Mouse (Mus musculus): ENCODE data around the gene Defb23. TPM values are rescaled to one million over a fixed set of nuclear protein-coding genes. Genes with fewer than 3 reads are reported as not detected.
A peak's percentile ranks its signal among the peaks of the same experiment; 100 is the strongest.

The Defb23 gene
- polyA plus RNA-seq, 1 experiment from 2014 or later = not detected

DNA sequence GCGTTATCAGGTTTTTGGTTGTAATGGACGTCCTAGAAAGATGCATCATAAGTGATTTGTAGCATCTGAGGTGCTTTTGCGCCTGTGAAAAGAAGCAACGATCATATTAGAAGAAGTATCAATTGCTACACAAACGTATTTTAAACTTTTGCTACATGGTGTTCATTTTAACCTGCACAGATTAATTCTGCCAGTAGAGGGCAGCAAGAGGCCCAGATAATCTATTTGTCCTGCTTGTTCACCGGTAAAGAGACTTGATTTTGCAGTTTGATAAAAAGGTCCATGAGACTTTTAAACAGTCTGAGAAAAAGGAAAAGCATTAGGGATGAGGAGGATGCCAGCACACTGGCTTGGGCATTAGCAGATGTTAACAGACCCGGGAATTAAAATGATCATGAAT is 6.6 kb upstream of the Defb23 start:
- 26% methylated on average over 7 of the region's 7 CpGs for WGBS

DNA sequence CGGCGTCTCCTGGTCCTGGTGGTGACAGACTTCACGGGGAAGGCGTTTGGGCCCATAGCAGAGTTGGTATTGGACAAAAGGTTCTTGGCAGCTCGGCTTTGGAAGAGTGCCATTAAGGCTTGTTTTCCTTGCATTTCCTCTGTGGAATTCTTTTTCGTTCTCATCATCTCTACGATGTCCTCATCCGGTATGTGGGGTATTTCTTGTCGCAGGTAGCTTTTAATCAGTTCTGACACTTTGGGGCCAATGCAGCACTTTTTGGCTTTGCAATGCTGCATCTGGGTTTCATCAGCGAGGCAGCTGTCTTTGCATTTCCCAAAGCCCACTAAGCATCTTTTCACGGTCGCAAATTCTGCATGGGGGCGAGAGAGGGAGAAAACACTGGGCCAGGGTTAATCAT is 5.2 kb downstream of the Defb23 start:
- H3K4me1 ChIP-seq (replicated peaks; ENCODE audit: control insufficient read depth, insufficient read depth, low read length) = no peaks in the 10 kb centered on the region
- H3K4me2 ChIP-seq (replicated peaks; ENCODE audit: low read depth) = no peak overlapping the region
- H3K9me3 ChIP-seq (ENCODE audit: control insufficient read depth) = no peaks in the 10 kb centered on the region
- TF ChIP-seq CTCF (IDR thresholded peaks at IDR 0.05; ENCODE audit: low read depth) = no peak
- H3K4me3 ChIP-seq (ENCODE audit: low read depth, low read length) = no peak overlapping the region
- peaks cover 3% of the 10 kb centered on the region; the same call in 1 of the 2 replicates for H3K27me3 ChIP-seq (replicated peaks; ENCODE audit: control insufficient read depth, insufficient read depth, low read length)
- no peaks in the 10 kb centered on the region for H3K36me3 ChIP-seq (ENCODE audit: control insufficient read depth, insufficient read depth)
- no peak overlapping the region for H3K9ac ChIP-seq (ENCODE audit: low read depth, low read length)
- no peak for ATAC-seq
- no peak overlapping the region for H3K27ac ChIP-seq (ENCODE audit: low read depth, low read length)
- WGBS = 46% methylated on average over 13 of the region's 13 CpGs

More for the DNA sequence above, 6.6 kb upstream of the Defb23 start:
- no peaks in the 10 kb centered on the region for H3K36me3 ChIP-seq (ENCODE audit: control insufficient read depth, insufficient read depth)
- H3K27me3 ChIP-seq (replicated peaks; ENCODE audit: control insufficient read depth, insufficient read depth, low read length) = no peaks in the 10 kb centered on the region
- H3K4me2 ChIP-seq (replicated peaks; ENCODE audit: low read depth) = no peak overlapping the region
- no peak overlapping the region for H3K4me3 ChIP-seq (ENCODE audit: low read depth, low read length)
- no peak overlapping the region for H3K27ac ChIP-seq (ENCODE audit: low read depth, low read length)
- no peak overlapping the region for H3K9ac ChIP-seq (ENCODE audit: low read depth, low read length)
- no peaks in the 10 kb centered on the region for H3K9me3 ChIP-seq (ENCODE audit: control insufficient read depth)
- TF ChIP-seq CTCF (IDR thresholded peaks at IDR 0.05; ENCODE audit: low read depth) = peak; percentile 82
- no peak for ATAC-seq
- H3K4me1 ChIP-seq (replicated peaks; ENCODE audit: control insufficient read depth, insufficient read depth, low read length) = no peaks in the 10 kb centered on the region

DNA sequence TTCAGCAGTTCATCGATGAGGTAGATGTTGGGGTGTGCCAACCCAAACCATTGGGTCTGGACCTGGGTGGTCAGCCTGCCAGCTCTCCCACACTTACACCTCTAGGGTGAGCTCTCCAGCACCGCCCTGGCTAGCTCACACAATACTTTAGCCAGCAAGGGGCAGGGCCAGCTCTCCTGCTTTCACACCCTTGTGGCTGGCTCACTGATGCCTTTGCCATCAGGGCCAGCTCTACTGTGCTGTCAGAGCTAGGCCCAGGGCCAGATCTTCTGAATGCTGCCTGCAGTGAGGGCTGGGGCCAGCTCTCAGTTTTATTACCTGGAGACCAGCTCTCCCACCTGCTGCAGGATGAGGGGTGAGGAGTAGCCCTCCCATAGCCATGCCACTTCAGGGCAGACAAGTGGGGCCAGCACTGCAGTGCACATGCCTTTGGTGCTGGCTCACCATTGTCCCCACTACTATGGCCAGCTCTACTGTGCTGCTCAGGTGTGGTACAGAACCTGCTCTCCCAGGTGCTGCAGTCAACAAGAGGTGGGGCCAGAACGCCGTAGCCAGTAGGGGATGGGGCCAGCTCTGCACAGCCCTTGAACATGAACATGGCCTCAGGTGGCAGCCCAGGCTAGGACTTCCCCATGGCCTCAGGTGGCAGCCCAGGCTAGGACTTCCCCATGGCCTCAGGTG is 12.2 kb downstream of the Defb23 start:
- Histone ChIP-seq H3K4me3 (ENCODE audit: low read depth, low read length) (no peak overlapping the region), H3K9me3 (ENCODE audit: control insufficient read depth) (no peaks in the 10 kb centered on the region), H3K9ac (ENCODE audit: low read depth, low read length) (no peak overlapping the region), H3K4me1 (replicated peaks; ENCODE audit: control insufficient read depth, insufficient read depth, low read length) (no peaks in the 10 kb centered on the region), H3K27ac (ENCODE audit: low read depth, low read length) (no peak overlapping the region), H3K27me3 (replicated peaks; ENCODE audit: control insufficient read depth, insufficient read depth, low read length) (0 out of 2 replicates have a peak, but pooled peaks cover under 1% of the 10 kb centered on the region), H3K36me3 (ENCODE audit: control insufficient read depth, insufficient read depth) (no peaks in the 10 kb centered on the region), H3K4me2 (replicated peaks; ENCODE audit: low read depth) (no peak overlapping the region)
- WGBS = 70% methylated on average over 4 of the region's 4 CpGs
- ATAC-seq = no peak
- no peak for TF ChIP-seq CTCF (IDR thresholded peaks at IDR 0.05; ENCODE audit: low read depth)

DNA sequence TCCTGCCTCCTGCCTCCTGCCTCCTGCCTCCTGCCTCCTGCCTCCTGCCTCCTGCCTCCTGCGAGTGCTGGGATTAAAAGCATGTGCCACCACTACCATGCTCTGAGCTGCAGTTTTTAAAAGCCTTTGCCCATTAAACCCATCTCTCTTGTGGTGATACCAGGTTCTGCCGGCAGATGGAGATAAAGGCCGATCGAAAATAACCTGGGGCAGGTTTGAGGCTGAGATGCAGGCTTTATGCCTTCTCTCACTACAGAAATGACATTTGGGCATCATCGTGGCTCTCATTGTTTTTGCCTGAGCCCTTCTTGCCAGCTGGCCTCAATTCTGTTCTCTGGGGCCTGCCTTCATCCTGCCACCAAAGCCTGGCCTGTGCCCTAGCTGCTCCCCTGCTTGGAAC is 14.2 kb downstream of the Defb23 start:
- 7% methylated on average over 5 of the region's 5 CpGs for WGBS
- Histone ChIP-seq H3K4me2 (replicated peaks; ENCODE audit: low read depth) (no peak overlapping the region), H3K4me1 (replicated peaks; ENCODE audit: control insufficient read depth, insufficient read depth, low read length) (no peaks in the 10 kb centered on the region), H3K36me3 (ENCODE audit: control insufficient read depth, insufficient read depth) (no peaks in the 10 kb centered on the region), H3K27me3 (replicated peaks; ENCODE audit: control insufficient read depth, insufficient read depth, low read length) (0 out of 2 replicates have a peak, but pooled peaks cover 3% of the 10 kb centered on the region), H3K4me3 (ENCODE audit: low read depth, low read length) (no peak overlapping the region), H3K27ac (ENCODE audit: low read depth, low read length) (no peak overlapping the region), H3K9me3 (ENCODE audit: control insufficient read depth) (no peaks in the 10 kb centered on the region), H3K9ac (ENCODE audit: low read depth, low read length) (no peak overlapping the region)
- no peak for ATAC-seq
- peak; percentile 74 for TF ChIP-seq CTCF (IDR thresholded peaks at IDR 0.05; ENCODE audit: low read depth)

DNA sequence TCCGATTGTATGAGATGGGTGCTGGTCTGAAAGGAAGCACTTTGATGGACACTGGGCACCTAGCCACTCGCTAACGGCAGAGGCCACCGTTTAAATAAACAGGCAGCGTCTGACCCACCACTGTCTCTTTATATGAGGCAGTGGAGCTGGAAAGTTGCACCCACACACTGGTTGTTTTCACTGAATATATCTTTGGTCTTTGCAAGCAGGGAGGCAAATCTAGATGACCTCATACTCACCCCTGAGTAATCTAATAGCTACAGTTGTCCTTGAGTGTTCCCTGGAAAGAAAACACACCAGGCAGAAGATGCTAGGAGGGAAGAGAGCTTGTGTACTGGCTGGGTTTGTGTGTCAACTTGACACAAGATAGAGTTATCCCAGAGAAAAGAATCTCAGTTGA is 17.0 kb downstream of the Defb23 start:
- H3K9ac ChIP-seq (ENCODE audit: low read depth, low read length) = no peak overlapping the region
- no peak overlapping the region for H3K27ac ChIP-seq (ENCODE audit: low read depth, low read length)
- no peak overlapping the region for H3K4me2 ChIP-seq (replicated peaks; ENCODE audit: low read depth)
- no peak overlapping the region for H3K4me3 ChIP-seq (ENCODE audit: low read depth, low read length)
- 23% methylated on average over 5 of the region's 5 CpGs for WGBS
- no peak for TF ChIP-seq CTCF (IDR thresholded peaks at IDR 0.05; ENCODE audit: low read depth)
- no peaks in the 10 kb centered on the region for H3K36me3 ChIP-seq (ENCODE audit: control insufficient read depth, insufficient read depth)
- 0 out of 2 replicates have a peak, but pooled peaks cover 3% of the 10 kb centered on the region for H3K27me3 ChIP-seq (replicated peaks; ENCODE audit: control insufficient read depth, insufficient read depth, low read length)
- H3K4me1 ChIP-seq (replicated peaks; ENCODE audit: control insufficient read depth, insufficient read depth, low read length) = no peaks in the 10 kb centered on the region
- ATAC-seq = no peak
- H3K9me3 ChIP-seq (ENCODE audit: control insufficient read depth) = no peaks in the 10 kb centered on the region

DNA sequence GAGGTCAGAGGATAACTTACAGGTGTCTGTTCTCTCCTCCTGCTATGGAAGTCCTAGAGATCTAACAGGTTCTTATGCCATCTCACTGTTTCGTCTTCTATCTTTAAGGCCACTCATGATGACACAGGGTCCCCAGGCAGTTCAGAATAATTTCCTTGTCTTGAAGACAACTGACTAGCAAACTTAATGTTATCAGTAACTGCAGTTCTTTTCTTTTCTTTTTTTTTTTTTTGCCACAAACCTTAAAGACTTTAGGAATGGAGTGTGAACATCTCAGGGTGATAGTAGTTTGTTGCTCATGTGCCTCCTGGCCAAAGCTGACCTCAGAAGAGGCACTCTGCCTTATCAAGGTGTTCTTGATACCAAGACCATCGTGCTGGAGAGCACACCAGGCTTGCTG is 17.8 kb downstream of the Defb23 start:
- WGBS = 56% methylated on average over 2 of the region's 2 CpGs
- Histone ChIP-seq H3K4me1 (replicated peaks; ENCODE audit: control insufficient read depth, insufficient read depth, low read length) (no peaks in the 10 kb centered on the region), H3K36me3 (ENCODE audit: control insufficient read depth, insufficient read depth) (no peaks in the 10 kb centered on the region), H3K4me3 (ENCODE audit: low read depth, low read length) (no peak overlapping the region), H3K4me2 (replicated peaks; ENCODE audit: low read depth) (no peak overlapping the region), H3K27me3 (replicated peaks; ENCODE audit: control insufficient read depth, insufficient read depth, low read length) (0 out of 2 replicates have a peak, but pooled peaks cover 3% of the 10 kb centered on the region), H3K27ac (ENCODE audit: low read depth, low read length) (no peak overlapping the region), H3K9ac (ENCODE audit: low read depth, low read length) (no peak overlapping the region), H3K9me3 (ENCODE audit: control insufficient read depth) (no peaks in the 10 kb centered on the region)
- no peak for TF ChIP-seq CTCF (IDR thresholded peaks at IDR 0.05; ENCODE audit: low read depth)
- no peak for ATAC-seq
